Mouse (Mus musculus) liver, postnatal 0 days (tissue): Measurements from ENCODE around the gene Csrp2.

Source experiments
- CTCF ChIP-seq: sonication (generic); IDR thresholded peaks from 2 replicates; pipeline ENCODE4 v1.5.1; 2016; ENCODE audit warnings: antibody characterized with exemption, low read depth
- EP300 ChIP-seq: IDR thresholded peaks from 2 replicates; pipeline ENCODE4 v1.6.1; 2016; ENCODE audit warnings: antibody characterized with exemption, low read depth, mild to moderate bottlenecking

DNA sequence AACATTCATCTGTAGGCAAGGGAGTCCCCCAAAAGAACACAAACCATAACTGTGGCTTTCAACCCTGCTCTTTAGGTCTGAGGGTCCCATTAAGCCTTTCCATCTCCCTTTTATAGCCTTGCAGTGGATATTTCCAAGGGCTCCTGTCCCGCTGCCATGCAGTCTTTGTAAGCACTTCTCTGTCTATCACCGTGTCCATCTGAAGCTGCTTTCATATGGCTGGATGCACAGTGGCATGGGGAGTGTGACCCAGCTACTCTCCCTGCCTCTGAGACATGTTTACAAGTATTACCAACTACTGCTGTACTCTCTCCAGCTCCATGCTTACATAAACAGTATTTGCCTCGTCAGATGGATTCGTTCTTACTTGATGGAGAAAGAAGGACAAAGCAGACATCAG is 28.0 kb downstream of the Csrp2 start:
- TF ChIP-seq CTCF (no peak), EP300 (no peak)
